Mouse (Mus musculus) v-Abl transformed pro-B cells (cell line): ENCODE measurements at regions not wholly inside any gene's neighbourhood (a gene's known extent, or its start where the extent isn't known, plus 50 kb on each side); places are given as distances from the start of the nearest gene placed in this dataset.
"Not testable (repeated sequence)": the region's sequence is repeated elsewhere in the genome, so short reads cannot be mapped to it uniquely, and the experiment has no call there.

Experiments used
- in situ Hi-C, 2 experiments: fragments of 400-800 bp; cut with MboI; formaldehyde crosslinking; loops; one replicate each; pipeline ENCODE4 v1.15.1; 2025; ENCODE audit not compliant: unreplicated experiment in 2 of 2

- in situ Hi-C loops, result no loop called here
These were observed 228.1 kb upstream of the Tram1l1 start for GRCm38 (mm10) chr3:124092404-124093121.

GRCm38 (mm10) chr3:124113995-124114394 lies 206.7 kb upstream of the Tram1l1 start:
- in situ Hi-C loops, result no loop called here

- in situ Hi-C loops, result no loop called here
These were observed 164.4 kb upstream of the Tram1l1 start for GRCm38 (mm10) chr3:124156255-124156654.

GRCm38 (mm10) chr3:124157858-124158655 lies 162.6 kb upstream of the Tram1l1 start:
- in situ Hi-C loops, result no loop called here

GRCm38 (mm10) chr3:124193331-124193730 lies 127.3 kb upstream of the Tram1l1 start:
- in situ Hi-C loops, result not testable (repeated sequence)

GRCm38 (mm10) chr3:124200226-124200940 lies 120.3 kb upstream of the Tram1l1 start:
- in situ Hi-C loops, result not testable (repeated sequence)

- in situ Hi-C loops, result no loop called here
These were observed 103.5 kb upstream of the Tram1l1 start for GRCm38 (mm10) chr3:124217131-124217530.

- in situ Hi-C loops, result loop anchor here in 1 of 2 experiments (25.0 kb wide), 1 partner anchor 539 kb away; the partner anchor contains the start of gene Ndst3
These were observed 94.7 kb upstream of the Tram1l1 start for GRCm38 (mm10) chr3:124225982-124226381.

GRCm38 (mm10) chr3:124227701-124228100 lies 93.0 kb upstream of the Tram1l1 start:
- in situ Hi-C loops, result loop anchor here in 1 of 2 experiments (25.0 kb wide), 1 partner anchor 540 kb away; the partner anchor contains the start of gene Ndst3

- in situ Hi-C loops, result loop anchor here in 1 of 2 experiments (25.0 kb wide), 1 partner anchor 554 kb away; the partner anchor contains the start of gene Ndst3
These were observed 79.5 kb upstream of the Tram1l1 start for GRCm38 (mm10) chr3:124240936-124241733.

GRCm38 (mm10) chr3:124241734-124242006 lies 79.0 kb upstream of the Tram1l1 start:
- in situ Hi-C loops, result loop anchor here in 1 of 2 experiments (25.0 kb wide), 1 partner anchor 554 kb away; the partner anchor contains the start of gene Ndst3

- in situ Hi-C loops, result loop anchor here in 1 of 2 experiments (25.0 kb wide), 1 partner anchor 1100 kb away; no protein-coding TSS in a partner anchor
These were observed 58.5 kb upstream of the Tram1l1 start for GRCm38 (mm10) chr3:124262150-124262549.

- in situ Hi-C loops, result loop anchor here in 1 of 2 experiments (5.0 to 25.0 kb wide), 2 partner anchors 755 to 1105 kb away; no protein-coding TSS in a partner anchor
These were observed 53.8 kb upstream of the Tram1l1 start for GRCm38 (mm10) chr3:124266821-124267220.

GRCm38 (mm10) chr3:124270506-124270905 lies 50.1 kb upstream of the Tram1l1 start:
- in situ Hi-C loops, result loop anchor here (10.0 to 25.0 kb wide), 3 partner anchors 314 to 1108 kb away; partner anchors contain the start of gene 1700003H04Rik (in 2 of the 2)
